Mouse (Mus musculus) embryo, embryonic 10 days (tissue): ENCODE data around the gene Nsun7.

ENCODE experiments used
- DNase-seq: peaks from one replicate; pipeline ENCODE4 v3.0.0-alpha.2; 2015; ENCODE audit warnings: low spot score

Gene Nsun7

GRCm38 (mm10) chr5:66337025-66337968 is 77.6 kb downstream of the Nsun7 start:
- DNase-seq = peak; percentile 63

- DNase-seq = peak; percentile 33
These were observed 78.3 kb downstream of the Nsun7 start for GRCm38 (mm10) chr5:66337969-66338345.

GRCm38 (mm10) chr5:66338583-66338982 is 78.9 kb downstream of the Nsun7 start:
- DNase-seq = peak; percentile 74

- no peak for DNase-seq
These were observed 80.8 kb downstream of the Nsun7 start for GRCm38 (mm10) chr5:66340356-66341102.

GRCm38 (mm10) chr5:66341848-66342247 is 82.2 kb downstream of the Nsun7 start:
- no peak for DNase-seq

GRCm38 (mm10) chr5:66342285-66342684 is 82.6 kb downstream of the Nsun7 start:
- DNase-seq = no peak

GRCm38 (mm10) chr5:66344182-66344581 is 84.5 kb downstream of the Nsun7 start:
- no peak for DNase-seq

GRCm38 (mm10) chr5:66345140-66345539 is 85.4 kb downstream of the Nsun7 start:
- DNase-seq = no peak

GRCm38 (mm10) chr5:66346756-66347155 is 87.1 kb downstream of the Nsun7 start:
- DNase-seq = no peak
